Mouse (Mus musculus): Measurements from ENCODE around the gene Anks3.

Gene Anks3

GRCm38 (mm10) chr16:4968426-4968825 lies 4.4 kb upstream of the Anks3 start:
- DNase-seq (ENCODE audit: low spot score) = no peak

GRCm38 (mm10) chr16:4965392-4966129 lies 1.6 kb upstream of the Anks3 start:
- no peak for DNase-seq (ENCODE audit: low spot score)

GRCm38 (mm10) chr16:4964731-4965391 lies 856 bp upstream of the Anks3 start:
- DNase-seq (ENCODE audit: low spot score) = no peak

- DNase-seq (ENCODE audit: low spot score) = no peak
These were observed 659 bp downstream of the Anks3 start for GRCm38 (mm10) chr16:4963346-4963745.

GRCm38 (mm10) chr16:4960260-4960659 lies 3.7 kb downstream of the Anks3 start:
- no peak for DNase-seq (ENCODE audit: low spot score)

- DNase-seq (ENCODE audit: low spot score) = no peak
These were observed 6.6 kb downstream of the Anks3 start for GRCm38 (mm10) chr16:4957446-4957845.

- DNase-seq (ENCODE audit: low spot score) = no peak
These were observed 7.4 kb downstream of the Anks3 start for GRCm38 (mm10) chr16:4956609-4957008.

- DNase-seq (ENCODE audit: low spot score) = no peak
These were observed 16.6 kb downstream of the Anks3 start for GRCm38 (mm10) chr16:4947378-4947777.

GRCm38 (mm10) chr16:4946155-4946554 lies 17.9 kb downstream of the Anks3 start:
- DNase-seq (ENCODE audit: low spot score) = no peak

- peak; percentile 21 for DNase-seq (ENCODE audit: low spot score)
These were observed 18.6 kb downstream of the Anks3 start for GRCm38 (mm10) chr16:4945415-4945814.

- no peak for DNase-seq (ENCODE audit: low spot score)
These were observed 20.6 kb downstream of the Anks3 start for GRCm38 (mm10) chr16:4943431-4943830.

GRCm38 (mm10) chr16:4942868-4943267 lies 21.1 kb downstream of the Anks3 start:
- DNase-seq (ENCODE audit: low spot score) = no peak

- DNase-seq (ENCODE audit: low spot score) = no peak
These were observed 23.0 kb downstream of the Anks3 start for GRCm38 (mm10) chr16:4941016-4941415.

- DNase-seq (ENCODE audit: low spot score) = no peak
These were observed 23.6 kb downstream of the Anks3 start for GRCm38 (mm10) chr16:4940311-4940850.

- DNase-seq (ENCODE audit: low spot score) = peak; percentile 63
These were observed 24.6 kb downstream of the Anks3 start for GRCm38 (mm10) chr16:4939412-4939811.

GRCm38 (mm10) chr16:4938989-4939388 lies 25.0 kb downstream of the Anks3 start:
- peak; percentile 97 for DNase-seq (ENCODE audit: low spot score)

GRCm38 (mm10) chr16:4938461-4938860 lies 25.5 kb downstream of the Anks3 start, which contains the start of gene Nudt16l1:
Gene Nudt16l1 (plus strand): TSS chr16:4938761.
- no peak for DNase-seq (ENCODE audit: low spot score)

- no peak for DNase-seq (ENCODE audit: low spot score)
These were observed 26.4 kb downstream of the Anks3 start for GRCm38 (mm10) chr16:4937351-4938190.

GRCm38 (mm10) chr16:4935931-4936703 lies 27.9 kb downstream of the Anks3 start:
- peak; percentile 61 for DNase-seq (ENCODE audit: low spot score)

- DNase-seq (ENCODE audit: low spot score) = no peak
These were observed 28.6 kb downstream of the Anks3 start for GRCm38 (mm10) chr16:4935430-4935829.

- peak; percentile 95 for DNase-seq (ENCODE audit: low spot score)
These were observed 31.6 kb downstream of the Anks3 start for GRCm38 (mm10) chr16:4932429-4932828.

- DNase-seq (ENCODE audit: low spot score) = no peak
These were observed 35.5 kb downstream of the Anks3 start for GRCm38 (mm10) chr16:4928474-4928873.

All from adipocyte (in vitro differentiated cells).